Mouse (Mus musculus) bone marrow macrophage, adult 2 months (primary cell): ENCODE data around the gene Rtkn2.

ENCODE experiments used
- CTCF ChIP-seq: IDR thresholded peaks from 2 replicates; pipeline ENCODE4 v1.5.1; 2012; ENCODE audit warnings: low read depth, mild to moderate bottlenecking, low read length, moderate library complexity
- POLR2A ChIP-seq: IDR thresholded peaks from 2 replicates; pipeline ENCODE4 v1.6.1; 2012; ENCODE audit warnings: mild to moderate bottlenecking, low read depth, low read length, borderline replicate concordance

GRCm38 (mm10) chr10:68072626-68073025 is 93.3 kb downstream of the Rtkn2 start:
- TF ChIP-seq CTCF (no peak), POLR2A (no peak)
